Mouse (Mus musculus): ENCODE data around the gene Cnot6.

Gene Cnot6

GRCm38 (mm10) chr11:49653079-49653408 is 59.5 kb downstream of the Cnot6 start:
- no peak for DNase-seq

DNA sequence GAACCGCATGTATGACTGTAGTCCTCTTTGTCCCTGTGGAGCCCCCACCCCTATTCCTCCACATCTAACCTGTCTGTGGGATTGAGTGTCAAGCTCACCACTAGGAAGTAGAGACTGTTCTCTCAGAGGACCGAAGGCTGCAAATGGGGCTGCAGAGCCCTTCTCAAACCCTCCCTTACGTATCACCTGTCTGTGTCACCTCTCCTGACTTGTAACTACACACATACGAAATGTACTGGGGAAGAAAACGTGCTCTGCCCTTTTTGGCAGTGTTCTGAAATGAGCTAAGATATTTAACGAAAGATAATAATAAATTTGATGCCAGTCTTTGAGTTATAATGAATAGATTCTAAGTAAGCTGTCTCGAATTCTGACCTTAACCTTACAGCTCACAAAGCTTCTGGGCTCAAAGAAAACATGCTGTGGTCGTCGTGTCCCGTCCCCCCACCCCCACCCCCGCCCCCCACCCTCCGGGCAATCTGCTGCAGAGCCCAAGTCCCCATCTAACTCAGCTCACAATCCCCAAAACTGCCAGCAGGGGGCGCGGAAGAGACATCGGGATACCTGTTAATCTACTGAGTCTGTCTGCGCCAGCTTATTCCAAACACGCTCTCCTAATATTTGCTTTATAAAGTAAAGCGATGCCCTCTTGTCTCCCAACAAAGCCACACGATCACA is 60.0 kb downstream of the Cnot6 start:
- DNase-seq: peak; percentile 67

- no peak for DNase-seq
Measured at GRCm38 (mm10) chr11:49651762-49652322, 60.7 kb downstream of the Cnot6 start.

- DNase-seq: no peak
Measured at GRCm38 (mm10) chr11:49650994-49651761, 61.3 kb downstream of the Cnot6 start.

DNA sequence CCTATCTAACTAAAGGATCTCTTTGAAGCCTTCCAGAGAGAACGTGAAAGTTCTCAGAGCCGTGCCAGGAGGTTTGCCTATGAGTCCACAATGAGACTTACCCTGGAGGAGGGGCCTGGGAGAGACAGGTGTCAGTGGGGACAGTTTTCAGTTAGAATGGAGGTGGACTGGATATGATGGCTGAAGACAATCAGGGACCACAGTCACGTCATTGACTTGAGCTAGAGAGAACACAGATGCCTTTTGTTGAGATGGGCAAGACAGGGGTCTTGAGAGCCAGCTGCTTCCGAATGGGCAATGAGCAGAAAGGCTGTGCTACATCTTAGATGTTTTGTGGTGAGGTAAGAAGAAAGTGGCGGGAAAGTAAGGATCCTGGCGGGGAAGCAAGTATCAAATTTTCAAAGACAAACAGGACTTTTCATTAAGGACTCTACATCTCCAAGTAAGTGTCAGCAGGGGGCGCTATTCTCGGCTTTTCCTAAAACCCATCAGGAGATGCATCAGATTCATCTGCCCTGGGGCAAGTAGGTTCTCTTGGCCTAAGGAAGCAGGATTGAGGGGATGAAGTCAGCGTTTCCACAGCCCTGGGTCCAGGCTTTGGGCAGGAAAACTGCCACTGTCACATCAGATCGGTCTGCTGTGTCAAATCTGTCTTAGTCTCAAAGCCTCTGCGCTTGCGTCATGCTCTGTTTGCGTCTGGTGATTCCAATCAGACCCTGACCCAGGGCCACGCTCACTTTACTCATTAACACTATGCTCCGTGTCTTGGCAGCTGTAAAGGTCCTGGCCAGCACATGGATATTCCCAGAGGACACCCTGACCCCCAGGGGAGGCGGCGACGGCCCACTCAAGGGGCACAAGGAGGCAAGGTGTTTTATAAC is 62.2 kb downstream of the Cnot6 start:
- peak; percentile 81 for DNase-seq

DNA sequence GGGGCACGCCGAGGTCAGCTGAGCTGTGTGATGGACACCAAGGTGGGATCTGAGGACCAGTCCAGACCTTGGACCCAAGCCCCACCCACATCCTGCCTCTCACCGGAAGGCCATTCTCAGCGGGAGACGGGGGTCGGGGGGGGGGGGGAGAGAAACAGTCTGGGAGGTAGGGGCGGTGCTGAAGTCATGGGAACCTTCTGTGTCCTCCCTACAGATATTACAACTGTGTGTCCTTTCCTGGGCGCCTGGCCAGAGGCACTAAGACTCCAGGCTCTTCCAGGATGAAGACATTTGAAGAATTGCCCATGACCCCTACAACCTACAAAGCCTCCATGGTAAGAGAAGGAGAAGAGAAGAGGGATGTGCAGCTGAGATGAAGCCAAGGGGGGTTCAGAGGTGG is 66.8 kb downstream of the Cnot6 start:
- no peak for DNase-seq

GRCm38 (mm10) chr11:49636449-49636848 is 76.1 kb downstream of the Cnot6 start:
- DNase-seq: no peak

DNA sequence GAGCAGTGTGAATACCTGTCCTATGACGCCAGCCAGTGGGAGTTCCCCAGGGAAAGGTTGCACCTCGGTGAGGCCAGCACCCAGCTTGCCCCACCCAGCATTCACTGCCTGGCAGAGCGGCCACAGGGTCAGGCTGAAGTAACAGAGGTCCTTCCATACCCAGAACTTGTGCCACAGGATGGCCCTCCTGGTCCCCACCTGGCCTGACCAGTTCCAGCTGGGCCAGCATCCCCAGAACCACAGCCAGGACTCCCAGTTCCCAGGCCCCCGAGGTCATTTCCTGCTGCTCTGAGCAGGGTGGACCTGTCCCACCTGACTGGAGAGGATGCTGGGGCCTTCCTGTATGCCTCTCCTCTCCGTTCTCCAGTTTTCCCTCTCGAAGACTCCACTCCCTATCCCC is 76.9 kb downstream of the Cnot6 start:
- no peak for DNase-seq

- no peak for DNase-seq
Measured at GRCm38 (mm10) chr11:49634101-49634500, 78.4 kb downstream of the Cnot6 start.

DNA sequence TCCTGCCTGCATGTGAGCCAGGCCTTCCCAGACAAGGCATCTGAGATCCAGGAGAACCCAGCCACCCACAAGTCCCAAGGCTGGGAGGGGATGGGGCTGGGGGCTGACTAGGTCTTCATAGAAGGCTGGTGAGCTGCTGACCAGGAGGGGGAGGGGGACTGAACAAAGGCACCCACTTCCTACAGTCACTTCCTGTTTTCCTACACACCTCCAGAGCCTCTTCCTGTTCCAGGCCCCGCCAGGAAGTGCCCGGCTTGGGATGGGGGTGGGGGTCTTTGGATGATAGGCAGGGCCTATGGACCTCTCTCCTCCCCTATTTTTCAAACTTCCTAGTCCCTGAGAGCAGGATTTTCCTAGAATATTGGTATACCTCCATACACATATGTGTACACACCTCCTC is 80.3 kb downstream of the Cnot6 start:
- no peak for DNase-seq

GRCm38 (mm10) chr11:49631154-49631553 is 81.4 kb downstream of the Cnot6 start:
- DNase-seq: no peak

- no peak for DNase-seq
Measured at GRCm38 (mm10) chr11:49626748-49627147, 85.8 kb downstream of the Cnot6 start.

- DNase-seq: no peak
Measured at GRCm38 (mm10) chr11:49625863-49626262, 86.7 kb downstream of the Cnot6 start.

GRCm38 (mm10) chr11:49624156-49624555 is 88.4 kb downstream of the Cnot6 start:
- no peak for DNase-seq

GRCm38 (mm10) chr11:49621953-49622352 is 90.6 kb downstream of the Cnot6 start:
- DNase-seq: no peak

Data from kidney, adult 11 months (tissue).